Mouse (Mus musculus): Measurements from ENCODE around the gene Birc6.

Birc6 gene

DNA sequence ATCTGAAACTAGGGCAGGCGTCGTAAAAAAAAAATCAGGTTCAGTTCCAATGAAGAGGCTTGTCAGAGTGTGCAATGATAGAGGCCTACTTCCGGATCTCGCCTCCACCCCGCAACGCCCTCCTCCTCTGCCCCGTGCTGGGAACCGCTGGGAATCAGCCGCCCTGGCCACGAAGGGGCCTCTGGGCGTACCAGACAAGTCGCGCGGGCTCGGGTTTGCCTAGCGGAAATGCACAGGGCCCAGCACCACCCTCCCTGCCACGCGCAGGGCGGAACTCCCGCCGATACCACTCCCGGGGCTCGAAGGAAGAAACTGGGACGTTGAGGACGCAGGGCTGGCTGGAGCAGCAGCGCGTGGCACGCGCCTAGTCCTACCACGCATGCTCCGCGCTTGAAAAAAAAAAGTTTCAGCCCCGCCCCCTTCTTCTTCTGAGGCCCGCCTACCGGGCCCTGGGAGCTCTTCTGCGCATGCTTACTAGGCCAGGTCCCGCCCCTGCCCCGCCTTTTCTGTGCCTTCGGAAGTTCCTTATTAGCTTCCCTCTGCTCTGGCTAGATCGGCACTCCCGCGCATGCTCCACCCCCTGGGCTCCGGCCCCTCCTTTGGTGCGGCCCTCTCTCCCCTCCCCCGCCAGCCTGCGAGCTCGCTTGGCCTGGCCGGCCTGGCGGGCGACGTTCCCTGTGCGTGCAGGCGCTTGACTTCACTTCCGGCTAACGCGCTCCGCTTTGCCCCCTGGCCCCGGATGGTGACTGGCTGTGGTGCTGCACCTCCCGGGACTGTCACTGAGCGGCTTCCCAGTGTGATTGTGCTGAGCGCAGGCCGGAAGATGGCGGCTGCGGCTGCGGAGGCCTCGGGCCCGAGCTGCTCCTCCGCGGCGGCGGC lies at the start of gene Birc6:
Birc6 (plus strand) TSS at position 567 of the 879 bp plus-strand sequence.
- peak; percentile 100 for DNase-seq (ENCODE audit: low spot score in 2 of 2)

- DNase-seq (ENCODE audit: low spot score in 2 of 2), result no peak
Measured at GRCm38 (mm10) chr17:74480361-74481069, 47.6 kb upstream of the Birc6 start.

DNA sequence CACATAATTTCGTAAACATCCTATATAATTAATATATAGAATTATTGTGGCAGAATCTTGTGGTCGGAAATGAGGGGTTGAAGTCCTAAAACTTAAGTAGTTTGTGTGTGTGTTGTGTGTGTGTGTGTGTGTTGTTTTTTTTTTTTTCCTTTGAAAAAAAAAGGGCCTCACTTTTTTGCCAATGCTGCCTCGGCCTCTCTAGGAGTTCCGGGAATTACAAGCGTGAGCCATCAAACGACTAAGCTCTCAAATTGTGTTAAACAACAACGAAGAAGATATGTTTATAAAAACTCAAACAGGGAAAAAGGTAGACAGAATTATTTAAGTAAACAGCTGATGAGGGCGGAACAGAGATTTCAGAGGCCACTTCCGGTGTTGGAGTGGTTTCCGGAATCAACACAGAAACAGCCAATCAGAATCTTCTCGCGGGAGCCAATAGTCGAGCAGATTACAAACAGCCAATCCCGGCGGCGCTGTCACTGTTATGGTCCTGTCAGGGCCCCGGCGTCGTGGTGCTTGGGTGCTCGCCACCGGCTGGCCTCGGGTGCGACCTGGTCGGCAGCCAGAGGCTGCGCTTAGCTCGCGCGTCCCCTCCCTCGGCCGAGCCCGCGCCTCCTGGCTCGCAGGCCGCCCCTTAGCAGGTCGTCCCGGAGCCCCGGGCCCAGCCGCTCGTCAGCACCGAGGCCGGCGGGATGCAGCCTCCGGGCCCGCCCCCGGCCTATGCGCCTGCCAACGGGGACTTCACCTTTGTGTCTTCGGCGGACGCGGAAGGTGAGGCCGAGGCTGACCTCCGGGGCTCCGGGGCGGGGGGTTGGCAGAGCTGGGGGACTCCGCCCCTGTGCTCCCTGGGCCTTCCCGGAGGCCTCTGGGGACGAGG lies 38.8 kb upstream of the Birc6 start, which contains the start of gene Yipf4:
Yipf4 (plus strand) TSS at position 470 of the 877 bp plus-strand sequence.
- peak; percentile 98 to 99 for DNase-seq (ENCODE audit: low spot score in 2 of 2)

- no peak for DNase-seq (ENCODE audit: low spot score in 2 of 2)
Measured at GRCm38 (mm10) chr17:74489901-74490220, 38.2 kb upstream of the Birc6 start.

- DNase-seq (ENCODE audit: low spot score in 2 of 2), result no peak
Measured at GRCm38 (mm10) chr17:74491565-74491964, 36.5 kb upstream of the Birc6 start.

DNA sequence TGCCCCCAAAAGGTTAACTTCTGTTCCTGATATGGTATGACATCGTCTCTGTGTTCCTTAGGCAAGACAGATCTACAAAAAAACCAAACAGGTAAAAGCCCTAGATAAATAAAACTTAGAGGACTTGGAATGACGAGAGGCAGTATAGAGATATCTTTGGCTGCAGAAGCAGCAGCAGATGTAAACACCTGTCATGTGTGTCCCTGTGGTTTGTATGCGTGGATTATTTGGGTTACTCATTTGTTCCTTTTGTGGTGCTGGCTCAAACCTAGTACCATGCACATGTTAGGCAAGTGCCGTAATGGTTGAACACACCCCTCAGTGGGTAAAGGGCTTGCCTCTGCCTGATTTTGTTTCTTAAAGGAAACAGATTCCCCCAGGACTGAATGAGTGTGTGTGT lies 27.9 kb upstream of the Birc6 start:
- no peak for DNase-seq (ENCODE audit: low spot score in 2 of 2)

DNA sequence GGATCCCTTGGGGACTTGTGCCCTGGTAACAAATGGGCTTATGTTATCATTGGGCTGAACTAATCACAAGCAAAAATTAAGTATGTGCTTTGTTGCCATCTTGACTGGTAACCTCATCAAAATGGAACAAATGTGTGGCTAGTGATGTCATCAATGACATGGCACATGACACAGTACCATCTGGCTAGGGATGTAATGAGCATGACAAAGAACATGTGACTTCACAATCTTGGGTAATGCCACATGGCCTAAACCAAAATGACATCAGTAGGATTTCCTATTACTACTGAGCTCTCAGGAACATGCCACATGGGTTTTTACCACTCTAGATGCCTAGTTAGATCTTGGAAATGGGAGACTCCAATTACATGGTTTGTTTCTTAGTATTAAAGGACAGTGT lies 27.0 kb upstream of the Birc6 start:
- DNase-seq (ENCODE audit: low spot score in 2 of 2), result no peak

DNA sequence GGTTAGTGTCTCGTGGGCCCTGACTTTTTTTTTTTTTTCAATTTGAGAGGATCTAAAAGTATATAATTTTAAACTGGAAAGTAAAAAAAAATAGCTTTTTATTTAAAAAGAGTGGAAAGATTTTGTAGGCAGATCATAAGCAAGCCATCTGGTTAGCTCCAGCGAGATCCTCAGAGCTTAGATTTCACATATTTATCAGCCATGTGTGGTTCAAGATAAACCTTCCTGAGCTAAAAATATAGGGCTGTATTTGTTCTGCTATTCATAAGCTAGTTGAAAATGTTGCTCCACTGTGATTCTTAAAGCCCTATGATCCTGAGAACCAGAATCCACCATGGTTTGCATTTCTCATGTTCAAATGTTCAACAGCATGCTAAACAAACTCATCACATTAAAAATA lies 20.2 kb upstream of the Birc6 start:
- DNase-seq (ENCODE audit: low spot score in 2 of 2), result no peak

DNA sequence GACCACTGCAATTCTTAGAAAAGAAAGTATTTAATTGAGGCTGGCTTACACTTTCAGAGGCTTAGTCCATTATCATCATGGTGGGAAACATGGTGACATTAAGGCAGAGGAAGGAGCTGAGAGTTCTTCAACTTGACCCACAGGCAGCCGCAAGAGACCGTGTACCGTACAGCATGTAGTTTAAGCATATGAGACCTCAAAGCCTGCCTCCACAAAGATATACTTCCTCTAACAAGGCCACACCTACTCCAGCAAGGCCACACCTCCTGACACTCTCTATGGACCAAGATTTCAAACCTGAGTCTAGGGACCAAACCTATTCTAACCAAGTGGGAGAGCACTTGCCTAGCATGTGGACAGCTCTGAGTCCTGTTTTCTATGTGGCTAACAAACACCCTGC lies 19.5 kb upstream of the Birc6 start:
- DNase-seq (ENCODE audit: low spot score in 2 of 2), result no peak

GRCm38 (mm10) chr17:74512308-74512707 lies 15.8 kb upstream of the Birc6 start:
- no peak for DNase-seq (ENCODE audit: low spot score in 2 of 2)

DNA sequence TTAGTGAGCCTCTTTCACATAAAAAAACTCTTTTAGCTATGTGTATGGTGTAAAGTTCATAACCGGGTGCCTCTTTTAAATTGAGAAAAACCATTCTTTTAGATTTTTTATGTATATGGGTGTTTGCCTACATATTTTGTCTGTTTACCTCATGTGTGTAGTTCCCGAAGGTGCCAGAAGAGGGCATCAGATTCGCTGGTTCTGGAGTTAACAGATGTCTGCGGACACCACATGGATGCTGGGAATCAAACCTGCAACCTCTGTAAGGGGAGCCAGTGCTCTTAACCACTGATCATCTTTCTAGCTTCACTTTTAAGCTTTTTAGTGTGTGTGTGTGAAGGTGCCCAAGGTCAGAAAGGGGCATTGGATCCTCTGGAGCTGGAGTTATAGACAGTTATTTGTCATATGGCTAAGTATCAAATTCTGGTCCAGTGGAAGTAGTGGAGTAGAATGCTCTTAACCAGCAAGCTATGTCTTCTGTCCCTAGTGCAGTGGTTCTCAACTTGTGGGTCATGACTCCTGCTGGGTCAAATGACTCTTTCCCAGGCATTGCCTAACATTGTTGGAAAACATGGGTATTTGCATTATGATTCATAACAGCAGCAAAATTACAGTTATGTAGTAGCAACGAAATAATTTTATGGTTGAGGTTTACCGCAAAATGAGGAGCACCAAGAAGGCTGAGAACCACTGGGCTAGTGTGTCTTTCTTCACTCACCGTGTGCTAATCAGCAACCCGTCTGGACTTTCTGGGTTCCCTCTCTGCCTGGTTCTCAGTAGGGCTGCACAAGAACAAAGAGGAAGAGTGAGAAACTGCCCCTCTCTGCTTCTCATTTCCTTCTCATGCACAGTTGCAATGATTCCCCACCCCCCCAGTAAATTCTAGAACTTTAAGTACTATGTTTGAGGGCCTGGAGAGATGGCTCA lies 5.0 kb upstream of the Birc6 start:
- DNase-seq (ENCODE audit: low spot score in 2 of 2), result no peak

DNA sequence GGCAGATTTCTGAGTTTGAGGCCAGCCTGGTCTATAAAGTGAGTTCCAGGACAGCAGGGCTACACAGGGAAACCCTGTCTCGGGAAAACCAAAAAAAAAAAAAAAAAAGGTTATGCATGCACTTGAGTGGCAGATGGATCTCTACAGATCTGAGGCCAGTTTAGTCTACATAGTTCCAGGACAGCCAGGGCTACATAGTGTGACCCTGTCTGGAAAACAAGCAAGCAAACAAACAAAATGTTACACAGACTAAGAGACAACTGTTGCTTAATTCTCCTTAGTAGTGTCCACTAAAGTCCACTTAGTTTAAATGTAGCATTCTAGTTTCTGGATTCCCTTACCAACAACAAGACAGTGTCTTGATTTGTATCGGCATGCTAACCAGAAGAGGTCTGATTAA lies 2.0 kb upstream of the Birc6 start:
- no peak for DNase-seq (ENCODE audit: low spot score in 2 of 2)

DNA sequence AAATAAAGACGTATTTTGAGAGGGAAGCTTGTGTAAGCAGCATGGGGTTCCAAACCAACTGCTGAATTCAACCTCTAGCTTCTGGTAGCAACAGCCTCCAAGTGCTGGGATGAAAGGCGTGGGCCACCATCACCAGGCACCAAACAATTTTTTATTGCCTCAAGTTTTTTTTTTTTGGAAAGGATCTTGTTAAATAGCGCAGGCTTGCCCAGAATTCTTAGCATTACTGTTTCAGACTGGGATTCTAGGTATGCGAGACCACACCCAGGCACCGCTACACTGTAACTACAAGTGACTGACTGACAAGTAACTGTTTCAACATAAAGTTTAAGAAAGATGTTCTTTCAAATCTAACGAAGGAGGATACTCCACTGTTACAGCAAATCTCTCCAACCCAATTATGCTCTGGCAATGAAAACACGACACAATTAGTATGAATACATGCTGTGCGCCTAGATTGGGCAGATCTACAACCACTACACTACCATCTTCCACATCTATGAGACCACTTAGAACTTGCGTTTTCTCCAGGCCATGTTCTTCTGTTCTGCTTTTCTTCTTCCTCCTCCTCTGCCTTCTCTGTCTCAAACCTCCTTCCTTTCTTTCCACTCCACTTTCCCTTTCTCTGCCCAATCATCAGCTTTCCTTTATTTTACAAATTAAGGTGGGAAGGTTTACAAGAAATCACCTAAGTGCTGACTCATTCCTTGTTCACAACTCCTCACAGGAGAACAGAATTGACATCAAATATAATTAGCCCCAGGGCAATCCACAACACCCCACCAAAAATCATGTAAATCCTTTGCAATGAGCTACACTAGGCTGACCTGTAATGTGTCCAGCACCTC lies 1.1 kb upstream of the Birc6 start:
- DNase-seq (ENCODE audit: low spot score in 2 of 2), result no peak

GRCm38 (mm10) chr17:74528648-74529532 lies 795 bp downstream of the Birc6 start:
- DNase-seq (ENCODE audit: low spot score in 2 of 2), result no peak

DNA sequence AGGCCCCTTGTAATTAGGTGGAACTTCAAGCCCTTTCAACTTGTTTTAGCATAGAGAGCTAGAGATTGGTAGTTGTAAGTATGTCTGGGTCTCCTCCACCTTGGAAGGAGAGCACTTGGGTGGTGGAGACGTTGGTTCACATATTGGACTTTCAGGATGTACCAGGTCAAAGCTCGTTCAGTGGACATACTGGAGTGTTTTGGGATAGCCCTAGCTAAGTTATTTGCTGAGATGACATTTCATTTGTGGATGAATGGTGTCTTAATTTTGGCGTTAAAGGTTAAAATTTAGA lies 1.4 kb downstream of the Birc6 start:
- no peak for DNase-seq (ENCODE audit: low spot score in 2 of 2)

DNA sequence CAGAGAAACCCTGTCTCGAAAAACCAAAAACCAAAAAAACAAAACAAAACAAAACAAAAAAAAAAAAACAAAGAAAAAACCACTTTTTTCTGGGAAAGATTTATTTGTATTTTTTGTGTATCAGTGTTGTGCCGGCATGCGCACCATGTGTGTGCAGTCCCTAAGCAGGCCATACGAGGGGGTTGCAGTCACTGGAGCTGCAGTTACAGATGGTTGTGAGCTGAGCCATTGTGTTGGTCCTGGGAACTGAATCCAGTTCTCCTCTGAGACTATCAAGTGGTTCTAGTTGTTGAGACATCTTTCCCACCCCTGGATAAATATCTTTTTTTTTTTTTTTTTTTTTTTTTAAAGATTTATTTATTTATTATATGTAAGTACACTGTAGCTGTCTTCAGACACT lies 6.9 kb downstream of the Birc6 start:
- no peak for DNase-seq (ENCODE audit: low spot score in 2 of 2)

- no peak for DNase-seq (ENCODE audit: low spot score in 2 of 2)
Measured at GRCm38 (mm10) chr17:74537526-74537925, 9.4 kb downstream of the Birc6 start.

DNA sequence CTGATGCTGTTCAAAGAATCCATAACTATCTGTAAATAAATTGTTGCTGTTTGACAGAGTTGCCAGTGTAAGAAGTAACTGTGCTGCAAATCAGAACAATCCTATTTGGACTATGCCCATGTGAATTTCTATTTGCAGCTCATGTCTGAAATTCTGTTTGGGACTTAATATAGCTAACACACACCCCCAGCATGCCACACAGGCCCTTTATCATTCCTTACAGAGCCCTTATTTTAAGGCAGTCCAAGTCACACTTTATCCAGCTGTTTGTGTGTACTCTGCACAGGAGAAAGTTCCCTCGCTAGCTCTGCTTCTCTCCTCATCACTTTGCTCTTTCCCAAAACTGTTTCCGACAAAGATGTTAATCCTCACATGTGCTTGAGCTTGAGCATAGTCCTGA lies 15.5 kb downstream of the Birc6 start:
- DNase-seq (ENCODE audit: low spot score in 2 of 2), result no peak

DNA sequence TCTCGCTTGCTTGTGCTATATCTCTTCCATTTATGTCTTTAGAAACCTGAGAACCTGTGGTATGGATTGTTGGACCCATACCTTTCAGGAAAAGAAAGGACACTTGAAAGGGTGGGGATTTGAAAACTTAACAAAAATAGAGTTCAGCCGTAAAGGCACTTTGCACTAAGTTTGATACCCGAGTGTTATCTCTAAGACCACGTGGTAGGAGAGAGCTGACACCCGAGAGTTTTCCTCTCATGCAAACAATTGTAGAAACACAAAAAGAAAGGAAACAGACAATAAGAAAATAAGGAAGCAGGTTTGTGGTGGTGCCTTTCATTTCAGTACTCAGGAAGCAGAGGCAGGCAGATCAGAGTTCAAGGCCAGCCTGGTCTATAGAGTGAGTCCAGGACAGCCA lies 26.0 kb downstream of the Birc6 start:
- DNase-seq (ENCODE audit: low spot score in 2 of 2), result no peak

Measured in heart, adult 9 months (tissue).